Mouse (Mus musculus) erythroblast, embryonic 14.5 days (primary cell): ENCODE data around the gene Dlg5.

Experiments used
- GATA1 ChIP-seq: IDR thresholded peaks from 2 replicates; pipeline ENCODE4 v1.6.1; 2012; ENCODE audit warnings: low read length, inconsistent platforms, mixed read lengths
- TAL1 ChIP-seq: IDR thresholded peaks from 3 replicates; pipeline ENCODE4 v1.6.1; 2012; ENCODE audit warnings: low read length, inconsistent platforms, mixed read lengths

GRCm38 (mm10) chr14:24162856-24163255 lies 82.9 kb downstream of the Dlg5 start:
- TF ChIP-seq GATA1 (no peak), TAL1 (no peak)
